ENCODE assay signal across 32 mouse cellular contexts in the genomic region with DNA sequence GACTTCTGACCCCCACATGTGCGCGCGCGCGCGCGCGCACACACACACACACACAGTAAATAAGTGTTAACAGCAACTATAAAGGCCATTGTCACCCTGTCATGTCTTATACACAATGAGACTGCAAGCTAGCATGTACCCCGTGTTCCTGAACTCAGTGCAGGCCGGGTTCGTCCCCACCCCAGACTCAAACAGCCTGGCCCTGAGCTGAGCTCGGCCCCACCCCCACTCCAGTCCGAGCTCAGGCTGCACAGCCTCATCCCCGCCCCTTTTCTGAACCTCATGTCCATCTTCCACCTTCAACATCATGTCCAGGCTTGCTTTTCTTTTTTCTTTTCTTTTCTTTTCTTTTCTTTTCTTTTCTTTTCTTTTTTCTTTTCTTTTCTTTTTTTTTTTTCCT. TPM values are rescaled to one million over a fixed set of nuclear protein-coding genes. Genes with fewer than 3 reads are reported as not detected.
DNase-seq lines count a peak whose midpoint lies in the region; ATAC-seq lines count a peak whose summit lies in the region.
"Had no signal": no experiment of that assay in that cellular context is flagged by ENCODE, and none has a peak within 500 bp of the region (broad histone marks: within the 10 kb centered on the region; RNA-seq: fewer than 3 reads in every experiment).

No protein-coding gene starts in this region.

- ATAC-seq in kidney, embryonic 15.5 days (replicated peaks; ENCODE audit: low FRiP score), result no peak
- ATAC-seq: activated CD4-positive, CD25-positive, alpha-beta regulatory T cell, adult 4 months; forebrain, embryonic 14.5 days; forebrain, postnatal 0 days; hindbrain, postnatal 0 days; Patski had no signal

- no peaks in the 10 kb centered on the region for H3K9me3 ChIP-seq in kidney, embryonic 15.5 days (replicated peaks)
- no peaks in the 10 kb centered on the region for H3K9me3 ChIP-seq in embryonic facial prominence, embryonic 10.5 days
- H3K9me3 ChIP-seq: forebrain, embryonic 10.5 days; heart, embryonic 10.5 days; heart, embryonic 13.5 days had no signal

- DNase-seq in heart, adult 11 months, result peak; percentile 76
- no peak for DNase-seq in heart, adult 9 months (ENCODE audit: low spot score in 2 of 2)
- peak; percentile 41 for DNase-seq in kidney, postnatal 10 days
- peak; percentile 45 for DNase-seq in ES-CJ7 (ENCODE audit: low read depth, low spot score)
- DNase-seq in embryonic facial prominence, embryonic 10.5 days (ENCODE audit: low spot score), result no peak
- no peak for DNase-seq in retina, postnatal 1 day
- no peak for DNase-seq in spleen, postnatal 14 days (ENCODE audit: low spot score in 2 of 2)
- DNase-seq: adrenal gland, adult 8-10 months; adrenal gland, postnatal 25 days; cerebellum, adult 11-12 months; cerebellum, adult 8-10 months; cerebellum, postnatal 10 days; cerebellum, postnatal 36 days; embryo, embryonic 11 days; forebrain, postnatal 0 days; gastrocnemius, adult 2 months; gastrocnemius, postnatal 14 days; heart, adult 18-20 months; heart, postnatal 14 days; heart, postnatal 4 days had no signal

- whole genome bisulfite sequencing in kidney, embryonic 15.5 days, result 28% methylated on average over 14 of the region's 14 CpGs
- 8% methylated on average over 14 of the region's 14 CpGs for WGBS in embryonic facial prominence, embryonic 10.5 days

- H3K4me2 ChIP-seq in kidney, embryonic 15.5 days, result no peak overlapping the region
- H3K4me2 ChIP-seq: hindbrain, embryonic 14.5 days had no signal

- H3K9ac ChIP-seq in kidney, embryonic 15.5 days, result no peak overlapping the region
- H3K9ac ChIP-seq: forebrain, postnatal 0 days; heart, embryonic 13.5 days; hindbrain, embryonic 14.5 days had no signal

- no peaks in the 10 kb centered on the region for H3K36me3 ChIP-seq in kidney, embryonic 15.5 days
- no peaks in the 10 kb centered on the region for H3K36me3 ChIP-seq in embryonic facial prominence, embryonic 10.5 days (replicated peaks)
- H3K36me3 ChIP-seq: forebrain, embryonic 10.5 days; G1E; heart, embryonic 13.5 days had no signal

- no peak overlapping the region for H3K4me3 ChIP-seq in kidney, embryonic 15.5 days (replicated peaks)
- peak overlapping the region; percentile 30; the same call in 1 of the 2 replicates for H3K4me3 ChIP-seq in embryonic facial prominence, embryonic 10.5 days
- H3K4me3 ChIP-seq: gastrocnemius, adult 2 months had no signal

- no peak overlapping the region for H3K27ac ChIP-seq in kidney, embryonic 15.5 days
- H3K27ac ChIP-seq in embryonic facial prominence, embryonic 10.5 days (replicated peaks), result no peak overlapping the region
- H3K27ac ChIP-seq: forebrain, embryonic 10.5 days; gastrocnemius, adult 2 months; heart, embryonic 10.5 days; heart, embryonic 13.5 days; hindbrain, embryonic 14.5 days; hindbrain, postnatal 0 days had no signal

- H3K27me3 ChIP-seq in kidney, embryonic 15.5 days, result peaks cover 70% of the 10 kb centered on the region
- peaks cover 100% of the 10 kb centered on the region for H3K27me3 ChIP-seq in embryonic facial prominence, embryonic 10.5 days (replicated peaks; ENCODE audit: low read depth, poor library complexity, severe bottlenecking)

- H3K4me1 ChIP-seq in kidney, embryonic 15.5 days, result peaks cover 27% of the 10 kb centered on the region
- H3K4me1 ChIP-seq in embryonic facial prominence, embryonic 10.5 days, result peaks cover 27% of the 10 kb centered on the region

RNA-seq across cellular contexts. Expression of a gene that starts 7.2 kb away (rescaled TPM):
- polyA plus RNA-seq in kidney, embryonic 15.5 days (2015; fragmentation: Nextera tagmentation; extraction: Ambion mirVana), result 3.0 TPM in 2 replicates
- 1.2 and 1.3 TPM in 2 replicates for polyA plus RNA-seq in embryonic facial prominence, embryonic 10.5 days (2016; fragmentation: Nextera tagmentation; extraction: Ambion mirVana)
- polyA plus RNA-seq: activated CD4-positive, CD25-positive, alpha-beta regulatory T cell, adult 4 months; Patski had no signal

RNA-seq across cellular contexts. Expression of a gene that starts 11.7 kb away (rescaled TPM):
- 6.6 and 9.4 TPM in 2 replicates for polyA plus RNA-seq in kidney, embryonic 15.5 days (2015; fragmentation: Nextera tagmentation; extraction: Ambion mirVana)
- 7.1 and 8.0 TPM in 2 replicates for polyA plus RNA-seq in embryonic facial prominence, embryonic 10.5 days (2016; fragmentation: Nextera tagmentation; extraction: Ambion mirVana)

RNA-seq across cellular contexts. Expression of a gene that starts 37.9 kb away (rescaled TPM):
- 2.3 and 2.6 TPM in 2 replicates for polyA plus RNA-seq in kidney, embryonic 15.5 days (2015; fragmentation: Nextera tagmentation; extraction: Ambion mirVana)
- 1.9 TPM in 2 replicates for polyA plus RNA-seq in embryonic facial prominence, embryonic 10.5 days (2016; fragmentation: Nextera tagmentation; extraction: Ambion mirVana)

RNA-seq across cellular contexts. Expression of a gene that starts 37.9 kb away (rescaled TPM):
- polyA plus RNA-seq in kidney, embryonic 15.5 days (2015; fragmentation: Nextera tagmentation; extraction: Ambion mirVana), result 76.2 and 81.2 TPM in 2 replicates
- 72.6 and 73.9 TPM in 2 replicates for polyA plus RNA-seq in embryonic facial prominence, embryonic 10.5 days (2016; fragmentation: Nextera tagmentation; extraction: Ambion mirVana)

RNA-seq across cellular contexts. Expression of a gene that starts 47.3 kb away (rescaled TPM):
- 0.10 and 0.15 TPM in 2 replicates for polyA plus RNA-seq in kidney, embryonic 15.5 days (2015; fragmentation: Nextera tagmentation; extraction: Ambion mirVana)
- 0.17 and 0.19 TPM in 2 replicates for polyA plus RNA-seq in embryonic facial prominence, embryonic 10.5 days (2016; fragmentation: Nextera tagmentation; extraction: Ambion mirVana)
- polyA plus RNA-seq: activated CD4-positive, CD25-positive, alpha-beta regulatory T cell, adult 4 months; embryonic facial prominence, embryonic 11.5 days; heart, embryonic 13.5 days; heart, embryonic 16.5 days had no signal

Comparison
In these comparisons a context has a peak if more than half of its experiments do, and no peak if none do; other contexts are left out.
1. DNase-seq: peak in heart, adult 11 months (single experiment), kidney, postnatal 10 days (single experiment) and ES-CJ7 (single experiment); none in heart, adult 9 months (0 of 2), embryonic facial prominence, embryonic 10.5 days (single experiment), retina, postnatal 1 day (single experiment) and spleen, postnatal 14 days (0 of 2).